Mouse (Mus musculus) mammary gland, adult 2 months (tissue): ENCODE measurements around the gene Pex11b. TPM values are rescaled to one million over a fixed set of nuclear protein-coding genes. Genes with fewer than 3 reads are reported as not detected.

ENCODE experiments used
- polyA plus RNA-seq: library from polyadenylated mRNA; depleted of rRNA; stranded (reverse); fragments of >200 nt; gene quantifications from 2 replicates; pipeline ENCODE4 v1.2.3, GENCODE M21; 2012; ENCODE audit warnings: low replicate concordance; rRNA removed

Pex11b gene
- 28.7 and 53.0 TPM in 2 replicates for polyA plus RNA-seq

DNA sequence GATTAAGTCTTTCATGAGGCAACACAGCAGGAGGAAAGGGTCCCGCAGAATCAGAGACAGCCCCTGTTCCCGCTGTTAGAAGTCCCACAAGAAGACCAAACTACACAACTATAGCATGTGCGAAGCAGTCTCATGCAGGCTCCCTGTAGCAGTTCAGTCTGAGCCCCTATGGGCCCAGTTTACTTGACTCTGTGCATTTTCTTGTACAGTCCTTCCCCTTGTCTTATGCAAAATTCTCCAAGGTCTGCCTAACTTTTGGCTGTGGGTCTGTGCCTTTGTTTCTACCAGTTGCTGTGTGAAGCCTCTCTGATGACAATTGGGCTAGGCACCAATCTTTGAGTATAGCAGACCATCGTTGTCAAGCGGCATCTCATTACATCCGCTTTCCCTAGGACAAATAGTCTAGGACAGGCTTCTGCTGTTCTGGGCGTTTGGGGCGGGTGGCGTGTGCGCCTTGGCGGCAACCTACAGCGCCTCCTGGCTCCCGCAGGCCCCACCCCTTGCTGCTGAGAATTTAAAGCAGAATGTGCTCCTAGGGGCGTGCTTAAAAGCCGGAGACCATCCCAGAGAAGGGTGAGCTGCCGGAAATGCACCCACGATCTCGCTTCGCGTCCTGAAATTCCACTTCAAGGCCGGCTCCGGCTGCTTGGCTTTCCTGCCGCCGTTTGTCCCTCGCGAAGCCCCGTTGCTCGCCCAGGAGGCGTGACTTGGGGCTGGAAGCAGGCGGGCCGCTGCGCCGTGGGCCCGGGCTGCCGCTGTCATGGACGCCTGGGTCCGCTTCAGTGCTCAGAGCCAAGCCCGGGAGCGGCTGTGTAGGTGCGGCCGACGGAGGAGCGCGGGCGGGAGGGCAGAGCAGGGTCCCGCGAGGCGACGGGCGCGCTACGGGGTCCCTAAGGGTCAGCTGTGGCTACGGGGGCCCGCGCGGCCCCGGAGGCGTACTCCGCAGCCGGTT lies at the start of gene Pex11b, which contains the start of gene Gm42957:
Gene Pex11b (plus strand): TSS at position 449 of the 952 bp plus-strand sequence.
Gene Gm42957 (plus strand): TSS at position 547 of the 952 bp plus-strand sequence.

DNA sequence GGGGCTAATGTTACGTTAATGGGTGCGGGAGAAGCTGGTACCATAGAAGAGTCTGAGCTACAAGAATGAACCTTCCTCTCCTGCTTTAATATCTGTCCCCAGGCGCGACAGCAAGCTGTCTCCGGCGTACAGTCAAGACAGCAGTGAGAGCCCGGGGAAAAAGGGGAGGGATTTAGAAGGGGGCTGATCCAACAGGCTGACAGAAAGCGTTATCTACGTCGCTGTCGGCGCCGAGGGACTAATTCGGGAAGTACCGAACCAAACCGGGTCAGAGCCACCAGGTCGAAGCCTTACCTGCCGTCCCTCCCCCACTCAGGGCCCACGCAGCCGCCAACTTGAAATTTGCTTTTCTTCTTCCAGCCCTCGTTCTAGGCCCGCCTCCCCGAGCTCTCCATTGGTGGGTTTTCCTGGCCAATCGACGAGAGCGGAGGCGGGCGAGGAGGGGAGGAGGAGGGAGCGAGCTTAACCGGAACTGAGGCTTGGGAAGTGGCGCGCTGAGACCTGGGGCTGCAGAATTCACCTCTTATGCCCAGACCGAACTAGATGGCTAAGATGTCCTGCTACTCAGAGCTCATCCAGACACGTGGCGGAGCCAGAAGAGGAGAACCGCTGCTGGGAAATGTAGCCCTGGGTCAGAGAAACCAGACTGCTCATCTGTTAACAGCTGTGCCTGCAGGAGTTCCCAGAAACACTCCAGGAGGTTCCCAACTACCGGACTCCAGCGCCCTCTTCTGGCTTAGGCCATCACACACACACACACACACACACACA lies 41.2 kb upstream of the Pex11b start, which contains the start of gene Polr3gl:
Gene Polr3gl (minus strand): TSS at position 392 of the 771 bp plus-strand sequence.

DNA sequence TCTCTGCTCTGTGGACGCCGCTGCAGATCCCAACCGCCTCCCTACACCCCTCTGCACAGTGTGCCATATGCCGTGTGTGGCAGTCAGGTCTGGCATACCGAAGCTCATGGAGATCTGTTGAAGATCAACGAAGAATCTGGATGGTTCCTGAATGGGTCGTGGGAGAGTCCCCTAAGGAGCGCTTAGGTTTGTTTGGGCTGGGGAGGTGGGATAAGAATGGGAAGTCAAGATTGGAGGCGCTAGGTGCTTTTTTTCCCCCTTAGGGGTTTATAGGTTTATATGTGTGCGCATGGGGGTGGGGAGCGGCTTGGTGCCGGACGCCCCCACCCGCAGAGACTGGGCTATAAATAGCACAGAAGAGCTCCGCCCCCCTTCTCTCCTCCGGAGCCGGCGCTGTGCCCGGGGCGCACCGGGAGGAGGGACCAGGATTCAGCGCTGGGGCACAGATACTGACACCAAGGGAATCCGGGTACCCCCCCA lies 38.9 kb upstream of the Pex11b start, which contains the start of gene Ankrd34a:
Gene Ankrd34a (plus strand): TSS at position 409 of the 480 bp plus-strand sequence.

DNA sequence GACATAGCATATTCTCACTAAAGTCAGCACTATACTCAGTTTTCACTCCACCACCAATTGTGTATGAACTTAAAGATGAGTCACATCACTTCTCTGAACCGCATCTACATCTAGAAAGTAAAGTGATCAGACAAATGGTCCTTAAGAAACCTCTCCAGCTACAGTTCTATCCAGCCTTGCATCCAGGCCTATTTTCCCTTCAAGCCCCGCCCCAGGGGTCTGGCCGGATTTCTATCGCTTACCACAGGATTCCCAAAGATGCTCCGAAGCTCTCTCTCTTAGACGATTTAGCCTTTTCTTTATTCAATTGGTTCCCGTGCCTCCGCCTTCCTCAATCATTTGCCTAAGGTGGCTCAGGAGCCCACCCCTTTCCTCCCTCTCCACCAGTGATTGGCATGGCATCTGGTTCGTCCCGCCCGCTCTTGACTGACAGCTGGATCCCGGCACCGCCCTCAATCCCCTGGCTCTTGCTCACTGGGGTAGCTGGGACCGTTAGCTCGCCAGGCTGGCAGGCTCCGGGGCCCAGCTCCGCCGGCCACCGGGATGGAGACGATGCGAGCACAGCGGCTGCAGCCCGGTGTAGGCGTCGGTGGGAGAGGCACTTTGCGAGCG lies 34.4 kb upstream of the Pex11b start, which contains the start of gene Lix1l:
Gene Lix1l (plus strand): TSS at position 511 of the 612 bp plus-strand sequence.

DNA sequence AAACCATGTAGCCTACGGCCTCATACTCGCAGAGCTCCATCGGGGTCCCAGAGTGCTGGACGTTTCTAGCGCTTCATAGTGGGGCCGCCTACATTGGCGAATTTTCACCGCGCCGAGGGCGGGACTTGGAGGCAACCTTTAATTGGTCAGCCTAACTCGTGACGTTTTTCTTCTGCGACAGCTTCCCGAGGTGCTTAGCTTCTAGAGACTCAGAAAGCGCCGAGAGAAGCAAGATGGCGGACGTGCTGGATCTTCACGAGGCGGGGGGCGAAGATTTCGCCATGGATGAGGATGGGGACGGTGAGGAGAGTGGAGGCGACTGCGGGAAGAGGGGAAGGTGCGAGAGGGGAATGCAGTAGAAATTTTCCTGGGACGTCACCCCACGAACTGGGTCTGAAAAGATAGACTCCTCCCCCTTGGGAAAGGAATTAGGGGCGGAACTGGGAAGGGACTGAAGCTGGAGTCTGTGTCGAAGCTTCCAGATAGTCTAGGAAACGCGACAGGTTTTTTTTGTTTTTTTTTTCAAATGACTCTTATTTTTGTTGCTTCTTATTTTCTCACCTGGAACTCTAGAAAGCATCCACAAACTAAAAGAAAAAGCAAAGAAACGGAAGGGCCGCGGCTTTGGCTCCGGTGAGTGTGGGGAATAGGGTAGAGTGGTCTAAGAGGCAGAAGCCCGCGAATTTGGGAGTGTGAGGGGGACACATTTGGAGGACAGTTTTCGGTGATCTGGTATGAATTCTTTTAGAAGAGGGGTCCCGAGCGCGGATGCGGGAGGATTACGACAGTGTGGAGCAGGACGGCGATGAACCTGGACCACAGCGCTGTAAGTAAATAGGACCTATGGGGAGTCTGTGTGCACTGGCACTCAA lies 5.2 kb upstream of the Pex11b start, which contains the start of gene Rbm8a:
Gene Rbm8a (plus strand): TSS at position 205 of the 872 bp plus-strand sequence.

DNA sequence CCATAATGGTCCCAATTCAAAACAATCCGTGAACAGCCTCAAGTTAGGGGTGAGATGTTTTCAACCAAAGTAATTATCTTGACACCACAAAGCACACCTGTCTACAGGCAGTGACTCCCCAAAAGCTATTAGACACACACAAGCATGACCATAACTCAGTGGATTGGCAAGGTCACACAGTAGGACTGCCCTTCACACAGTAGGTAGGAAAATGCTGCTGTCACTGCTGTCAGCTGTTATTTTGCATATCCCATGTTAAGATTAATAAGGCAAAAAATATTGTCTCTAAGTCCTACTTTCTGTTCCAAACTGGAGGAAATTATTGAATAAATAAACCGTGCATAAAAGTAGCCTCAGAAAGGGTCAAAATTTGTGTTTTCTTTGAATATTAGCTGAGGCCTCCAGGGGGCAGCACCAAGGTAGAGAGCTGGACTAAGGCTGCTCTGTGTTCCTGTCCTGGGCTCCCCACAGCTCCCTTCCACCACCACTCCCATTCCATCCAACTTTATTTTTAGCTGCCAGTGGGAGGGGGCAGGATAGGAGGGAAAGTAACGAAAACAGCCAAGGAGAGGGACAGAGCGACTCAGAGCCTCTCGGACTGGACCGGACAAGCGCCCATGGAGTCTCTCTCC lies 10.0 kb downstream of the Pex11b start, which contains the start of gene Itga10:
Gene Itga10 (plus strand): TSS at position 567 of the 632 bp plus-strand sequence.

DNA sequence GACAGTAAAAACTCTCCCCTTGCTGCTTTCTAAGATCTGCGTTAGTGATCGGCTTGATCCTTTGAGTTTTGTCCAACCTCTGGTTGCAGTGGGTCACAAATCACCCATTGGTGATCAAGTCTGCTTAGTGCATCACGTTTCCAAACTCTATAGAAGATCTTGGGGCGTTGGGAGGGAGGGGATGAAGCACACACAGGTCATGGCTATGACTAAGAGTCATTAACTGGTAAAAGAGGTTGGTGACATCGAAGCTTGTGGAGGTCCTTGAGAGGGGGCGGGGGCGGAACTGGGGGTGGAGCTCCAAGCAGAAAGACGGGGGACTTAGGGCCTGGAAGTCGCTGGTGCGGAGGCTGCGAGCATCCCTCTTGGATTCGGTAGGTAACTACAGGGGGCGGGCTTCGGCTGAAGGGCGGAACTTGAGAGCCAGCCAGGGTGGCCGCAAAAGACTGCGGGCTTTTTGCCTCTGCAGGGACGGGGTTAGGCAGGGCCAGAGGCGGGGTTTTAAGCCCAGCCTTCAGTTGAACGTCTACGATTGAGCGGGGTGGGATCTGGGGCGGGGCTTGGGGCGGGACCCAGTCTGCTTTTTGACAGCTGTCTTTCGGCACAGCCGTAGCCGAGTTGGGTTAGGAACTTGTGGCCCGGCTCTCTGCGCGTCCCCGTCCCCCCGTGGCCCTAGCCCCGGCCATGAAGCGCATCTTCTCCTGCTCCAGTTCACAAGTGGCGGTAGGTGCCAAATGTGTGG lies 34.7 kb downstream of the Pex11b start, which contains the start of gene Ankrd35:
Gene Ankrd35 (plus strand): TSS at position 405 of the 742 bp plus-strand sequence.

Other genes starting within 250 kb of the Pex11b start
- gene BC107364, start 183.1 kb upstream of the Pex11b start, polyA plus RNA-seq, result 0.29 and 0.76 TPM in 2 replicates
- 0.68 and 132 TPM in 2 replicates for gene Hfe2, start 110.2 kb upstream of the Pex11b start, polyA plus RNA-seq
- 685 and 1,326 TPM in 2 replicates for gene Txnip, start 77.4 kb upstream of the Pex11b start, polyA plus RNA-seq
- gene Gm16253, start 58.4 kb upstream of the Pex11b start, polyA plus RNA-seq, result not detected in 2 replicates
- 17.5 and 21.4 TPM in 2 replicates for gene Polr3gl, start 41.2 kb upstream of the Pex11b start, polyA plus RNA-seq
- gene Ankrd34a, start 38.7 kb upstream of the Pex11b start, polyA plus RNA-seq, result 0.49 and 0.62 TPM in 2 replicates
- gene Lix1l, start 34.2 kb upstream of the Pex11b start, polyA plus RNA-seq, result 19.1 and 35.6 TPM in 2 replicates
- 3.5 and 7.0 TPM in 2 replicates for gene Rbm8a, start 5.4 kb upstream of the Pex11b start, polyA plus RNA-seq
- gene Gm42957, start 98 bp downstream of the Pex11b start, polyA plus RNA-seq, result 0.10 and 0.43 TPM in 2 replicates
- 1.2 and 3.6 TPM in 2 replicates for gene Itga10, start 10.2 kb downstream of the Pex11b start, polyA plus RNA-seq
- 1.3 and 2.9 TPM in 2 replicates for gene Ankrd35, start 34.8 kb downstream of the Pex11b start, polyA plus RNA-seq
- 48.5 and 50.7 TPM in 2 replicates for gene Pias3, start 61.0 kb downstream of the Pex11b start, polyA plus RNA-seq
- 12.9 and 18.1 TPM in 2 replicates for gene Nudt17, start 73.2 kb downstream of the Pex11b start, polyA plus RNA-seq
- gene Polr3c, start 92.3 kb downstream of the Pex11b start, polyA plus RNA-seq, result 26.8 and 36.6 TPM in 2 replicates
- 16.1 and 27.1 TPM in 2 replicates for gene Rnf115, start 92.3 kb downstream of the Pex11b start, polyA plus RNA-seq
- 0.10 and 0.18 TPM in 2 replicates for gene Pdzk1, start 193.9 kb downstream of the Pex11b start, polyA plus RNA-seq
- 1.3 and 1.5 TPM in 2 replicates for gene Cd160, start 194.0 kb downstream of the Pex11b start, polyA plus RNA-seq